17 mouse cellular contexts compared by ENCODE assay signal in the genomic region with DNA sequence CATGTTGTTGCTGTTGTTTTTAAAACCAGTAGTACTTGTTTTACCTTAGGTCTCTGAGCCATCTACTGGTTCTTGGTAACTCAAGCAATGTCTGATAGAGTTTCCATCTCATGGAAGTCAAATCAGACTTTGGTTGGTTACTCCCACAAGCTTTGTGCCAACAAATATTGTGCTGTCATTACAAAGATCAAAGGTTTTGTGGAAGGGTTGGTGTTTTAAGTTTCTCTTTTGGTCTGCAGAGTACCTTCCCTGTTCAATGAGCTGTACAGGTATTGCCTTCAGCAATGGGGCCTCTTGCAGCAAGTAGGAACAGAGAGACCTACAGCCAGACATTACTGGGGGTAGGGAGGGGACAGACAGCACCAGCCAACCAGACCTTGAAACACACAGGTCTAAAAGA. TPM values are rescaled to one million over a fixed set of nuclear protein-coding genes. Genes with fewer than 3 reads are reported as not detected.
DNase-seq lines count a peak whose midpoint lies in the region; ATAC-seq lines count a peak whose summit lies in the region.
"Had no signal": no experiment of that assay in that cellular context is flagged by ENCODE, and none has a peak within 500 bp of the region (broad histone marks: within the 10 kb centered on the region; RNA-seq: fewer than 3 reads in every experiment).

No protein-coding gene starts in this region.

- ATAC-seq in CD4-positive, CD25-positive, alpha-beta regulatory T cell, adult 4 months: peak; percentile 54
- peak; percentile 56 for ATAC-seq in inflammation-experienced regulatory T-cells, adult 6 months
- ATAC-seq: forebrain, embryonic 16.5 days had no signal

- DNase-seq in kidney, adult 9 months: peak; percentile 59
- DNase-seq in kidney, postnatal 14 days: no peak
- DNase-seq in CD4-positive helper T cell, adult 2 months (ENCODE audit: low read depth, low spot score): peak; percentile 9
- DNase-seq in ovary, postnatal 14 days (ENCODE audit: low spot score): no peak
- no peak for DNase-seq in gastrocnemius, postnatal 14 days
- no peak for DNase-seq in right cerebral cortex, postnatal 14 days
- DNase-seq: adrenal gland, adult 8-10 months; adrenal gland, postnatal 36 days; B cell, adult 2 months; cerebellum, adult 11 months; cerebellum, adult 8-10 months; cerebellum, postnatal 25 days; gastrocnemius, postnatal 10 days; heart, postnatal 36 days had no signal

- intact Hi-C loops in gastrocnemius, postnatal 14 days (cut with DNase I; ENCODE audit: low total_unique reads): no loop called here

RNA-seq across cellular contexts. Expression of gene Abcb7, which starts 5.5 kb away (rescaled TPM):
- polyA plus RNA-seq in CD4-positive, CD25-positive, alpha-beta regulatory T cell, adult 4 months (2017; shearing (Covaris generic)): 10 to 100 TPM; 21.9 to 22.1 TPM
- polyA plus RNA-seq in inflammation-experienced regulatory T-cells, adult 6 months (2017; shearing (Covaris generic)): 10 to 100 TPM; 19.4 to 30.0 (median 24.7) TPM
- total RNA-seq in gastrocnemius, postnatal 14 days (2021): 10 to 100 TPM; 32.7 to 40.7 TPM

Comparison
In these comparisons a context has a peak if more than half of its experiments do, and no peak if none do; other contexts are left out.
1. DNase-seq: peak in kidney, adult 9 months (single experiment) and CD4-positive helper T cell, adult 2 months (single experiment); none in kidney, postnatal 14 days (single experiment), ovary, postnatal 14 days (single experiment), gastrocnemius, postnatal 14 days (single experiment) and right cerebral cortex, postnatal 14 days (single experiment).